Mouse (Mus musculus): ENCODE measurements around the gene Mc3r. TPM values are rescaled to one million over a fixed set of nuclear protein-coding genes. Genes with fewer than 3 reads are reported as not detected.

The Mc3r gene
- polyA plus RNA-seq, 1 experiment from 2014 or later = not detected

GRCm38 (mm10) chr2:172238220-172238619 is 10.1 kb upstream of the Mc3r start:
- no peaks in the 10 kb centered on the region for H3K9me3 ChIP-seq (replicated peaks; ENCODE audit: control insufficient read depth, low read length)
- no peak overlapping the region for H3K27ac ChIP-seq (ENCODE audit: low read length)
- H3K4me3 ChIP-seq (replicated peaks; ENCODE audit: low read length) = no peak overlapping the region
- no peak for ATAC-seq (ENCODE audit: insufficient read depth, low FRiP score)
- no peaks in the 10 kb centered on the region for H3K36me3 ChIP-seq (ENCODE audit: control insufficient read depth, insufficient read depth, low read length)
- no peaks in the 10 kb centered on the region for H3K27me3 ChIP-seq (ENCODE audit: control insufficient read depth, insufficient read depth, low read length)
- 82% methylated on average over 5 of the region's 5 CpGs for WGBS
- H3K4me2 ChIP-seq (ENCODE audit: low read depth, low read length) = no peak overlapping the region
- H3K4me1 ChIP-seq (ENCODE audit: control insufficient read depth, insufficient read depth, low read length) = no peaks in the 10 kb centered on the region
- H3K9ac ChIP-seq (ENCODE audit: low read length) = no peak overlapping the region

DNA sequence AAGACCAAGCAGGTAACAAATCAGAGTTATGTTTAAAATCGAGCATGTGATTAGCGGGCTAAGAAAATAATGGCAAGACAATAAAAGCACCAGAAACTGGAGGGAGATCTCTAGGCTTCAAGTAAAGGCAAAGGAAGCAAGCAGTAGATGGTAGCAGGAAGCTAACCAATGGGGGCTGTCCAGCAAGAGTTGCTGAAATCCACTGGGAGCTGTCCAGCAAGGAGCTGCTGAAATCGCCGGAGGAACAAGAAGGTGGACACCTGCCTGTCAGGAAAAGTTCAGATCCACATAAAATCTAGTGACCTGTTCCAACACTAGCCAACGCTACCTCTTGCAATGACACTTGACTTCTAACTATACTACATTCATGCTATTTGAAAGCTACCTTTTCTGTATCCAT is 7.3 kb upstream of the Mc3r start:
- no peaks in the 10 kb centered on the region for H3K36me3 ChIP-seq (ENCODE audit: control insufficient read depth, insufficient read depth, low read length)
- no peak for ATAC-seq (ENCODE audit: insufficient read depth, low FRiP score)
- no peaks in the 10 kb centered on the region for H3K9me3 ChIP-seq (replicated peaks; ENCODE audit: control insufficient read depth, low read length)
- H3K4me3 ChIP-seq (replicated peaks; ENCODE audit: low read length) = no peak overlapping the region
- 12% methylated on average over 5 of the region's 5 CpGs for WGBS
- H3K27me3 ChIP-seq (ENCODE audit: control insufficient read depth, insufficient read depth, low read length) = no peaks in the 10 kb centered on the region
- H3K27ac ChIP-seq (ENCODE audit: low read length) = no peak overlapping the region
- no peak overlapping the region for H3K9ac ChIP-seq (ENCODE audit: low read length)
- H3K4me2 ChIP-seq (ENCODE audit: low read depth, low read length) = no peak overlapping the region
- H3K4me1 ChIP-seq (ENCODE audit: control insufficient read depth, insufficient read depth, low read length) = no peaks in the 10 kb centered on the region

- H3K4me1 ChIP-seq (ENCODE audit: control insufficient read depth, insufficient read depth, low read length) = no peaks in the 10 kb centered on the region
- no peak overlapping the region for H3K9ac ChIP-seq (ENCODE audit: low read length)
- WGBS = 27% methylated on average over 8 of the region's 8 CpGs
- H3K4me3 ChIP-seq (replicated peaks; ENCODE audit: low read length) = no peak overlapping the region
- no peaks in the 10 kb centered on the region for H3K36me3 ChIP-seq (ENCODE audit: control insufficient read depth, insufficient read depth, low read length)
- no peak overlapping the region for H3K27ac ChIP-seq (ENCODE audit: low read length)
- H3K4me2 ChIP-seq (ENCODE audit: low read depth, low read length) = no peak overlapping the region
- no peak for ATAC-seq (ENCODE audit: insufficient read depth, low FRiP score)
- peaks cover 2% of the 10 kb centered on the region; the same call in 1 of the 2 replicates for H3K27me3 ChIP-seq (ENCODE audit: control insufficient read depth, insufficient read depth, low read length)
- H3K9me3 ChIP-seq (replicated peaks; ENCODE audit: control insufficient read depth, low read length) = no peaks in the 10 kb centered on the region
Measured at GRCm38 (mm10) chr2:172245497-172245896, 2.8 kb upstream of the Mc3r start.

GRCm38 (mm10) chr2:172249336-172249735 is 1.0 kb downstream of the Mc3r start:
- Histone ChIP-seq H3K27me3 (ENCODE audit: control insufficient read depth, insufficient read depth, low read length) (peaks cover 5% of the 10 kb centered on the region), H3K36me3 (ENCODE audit: control insufficient read depth, insufficient read depth, low read length) (no peaks in the 10 kb centered on the region), H3K4me1 (ENCODE audit: control insufficient read depth, insufficient read depth, low read length) (no peaks in the 10 kb centered on the region), H3K9ac (ENCODE audit: low read length) (no peak overlapping the region), H3K9me3 (replicated peaks; ENCODE audit: control insufficient read depth, low read length) (no peaks in the 10 kb centered on the region), H3K27ac (ENCODE audit: low read length) (no peak overlapping the region), H3K4me2 (ENCODE audit: low read depth, low read length) (no peak overlapping the region), H3K4me3 (replicated peaks; ENCODE audit: low read length) (no peak overlapping the region)
- no peak for ATAC-seq (ENCODE audit: insufficient read depth, low FRiP score)
- WGBS = 80% methylated on average over 14 of the region's 14 CpGs

DNA sequence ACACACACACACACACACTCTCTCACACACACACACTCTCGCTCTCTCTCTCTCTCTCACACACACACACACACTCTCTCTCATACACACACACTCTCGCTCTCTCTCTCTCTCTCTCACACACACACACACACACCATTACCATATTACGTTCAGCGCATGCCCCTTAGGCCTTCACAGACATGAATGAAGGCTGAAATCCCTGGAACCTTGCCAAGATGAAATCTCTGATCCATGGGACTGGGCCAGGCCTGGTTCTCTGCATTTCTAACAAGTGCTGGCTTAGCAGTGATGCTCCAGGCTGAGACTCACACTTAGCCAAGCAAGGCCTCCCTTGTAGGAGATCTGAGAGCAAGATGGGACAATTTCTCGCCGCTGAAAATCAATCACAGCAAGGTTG is 8.1 kb downstream of the Mc3r start:
- ATAC-seq (ENCODE audit: insufficient read depth, low FRiP score) = no peak

DNA sequence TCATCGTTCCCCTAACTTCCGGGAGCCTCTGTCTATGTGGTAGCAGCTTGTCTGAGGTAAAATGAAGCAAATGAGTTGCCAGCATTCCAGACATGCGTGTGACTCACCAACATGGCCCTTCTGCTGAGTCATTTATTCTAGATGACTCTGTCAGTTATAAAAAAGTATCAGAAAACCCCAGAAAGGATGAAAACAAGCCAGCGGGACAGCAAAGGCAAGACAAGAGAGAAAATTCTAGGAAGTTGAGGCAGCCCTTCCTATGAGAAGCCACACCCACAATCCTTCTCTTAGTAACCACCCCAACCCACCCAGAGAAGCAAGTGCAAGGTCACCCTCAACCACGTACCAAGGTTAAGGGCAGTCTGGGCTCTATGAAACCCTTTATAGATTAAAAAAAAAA is 8.7 kb downstream of the Mc3r start:
- H3K27me3 ChIP-seq (ENCODE audit: control insufficient read depth, insufficient read depth, low read length) = no peaks in the 10 kb centered on the region
- H3K4me2 ChIP-seq (ENCODE audit: low read depth, low read length) = no peak overlapping the region
- WGBS = 79% methylated on average over 5 of the region's 5 CpGs
- no peak for ATAC-seq (ENCODE audit: insufficient read depth, low FRiP score)
- no peak overlapping the region for H3K4me3 ChIP-seq (replicated peaks; ENCODE audit: low read length)
- H3K36me3 ChIP-seq (ENCODE audit: control insufficient read depth, insufficient read depth, low read length) = no peaks in the 10 kb centered on the region
- no peak overlapping the region for H3K9ac ChIP-seq (ENCODE audit: low read length)
- H3K9me3 ChIP-seq (replicated peaks; ENCODE audit: control insufficient read depth, low read length) = no peaks in the 10 kb centered on the region
- peaks cover 9% of the 10 kb centered on the region; the same call in 1 of the 2 replicates for H3K4me1 ChIP-seq (ENCODE audit: control insufficient read depth, insufficient read depth, low read length)
- no peak overlapping the region for H3K27ac ChIP-seq (ENCODE audit: low read length)

More for the DNA sequence above, 8.1 kb downstream of the Mc3r start:
- no peak overlapping the region for H3K4me2 ChIP-seq (ENCODE audit: low read depth, low read length)
- no peaks in the 10 kb centered on the region for H3K36me3 ChIP-seq (ENCODE audit: control insufficient read depth, insufficient read depth, low read length)
- peaks cover 9% of the 10 kb centered on the region; the same call in 1 of the 2 replicates for H3K4me1 ChIP-seq (ENCODE audit: control insufficient read depth, insufficient read depth, low read length)
- no peaks in the 10 kb centered on the region for H3K27me3 ChIP-seq (ENCODE audit: control insufficient read depth, insufficient read depth, low read length)
- no peak overlapping the region for H3K4me3 ChIP-seq (replicated peaks; ENCODE audit: low read length)
- no peaks in the 10 kb centered on the region for H3K9me3 ChIP-seq (replicated peaks; ENCODE audit: control insufficient read depth, low read length)
- H3K27ac ChIP-seq (ENCODE audit: low read length) = no peak overlapping the region
- WGBS = 76% methylated on average over 6 of the region's 6 CpGs
- H3K9ac ChIP-seq (ENCODE audit: low read length) = no peak overlapping the region

GRCm38 (mm10) chr2:172257471-172258065 is 9.3 kb downstream of the Mc3r start:
- ATAC-seq (ENCODE audit: insufficient read depth, low FRiP score) = no peak
- WGBS = 19% methylated on average over 11 of the region's 12 CpGs

GRCm38 (mm10) chr2:172260064-172260463 is 11.8 kb downstream of the Mc3r start:
- Histone ChIP-seq H3K27me3 (ENCODE audit: control insufficient read depth, insufficient read depth, low read length) (no peaks in the 10 kb centered on the region), H3K4me1 (ENCODE audit: control insufficient read depth, insufficient read depth, low read length) (peaks cover 9% of the 10 kb centered on the region; the same call in 1 of the 2 replicates), H3K4me3 (replicated peaks; ENCODE audit: low read length) (no peak overlapping the region), H3K9ac (ENCODE audit: low read length) (no peak overlapping the region), H3K27ac (ENCODE audit: low read length) (no peak overlapping the region), H3K36me3 (ENCODE audit: control insufficient read depth, insufficient read depth, low read length) (no peaks in the 10 kb centered on the region), H3K9me3 (replicated peaks; ENCODE audit: control insufficient read depth, low read length) (no peaks in the 10 kb centered on the region), H3K4me2 (ENCODE audit: low read depth, low read length) (no peak overlapping the region)
- no peak; the same call in 1 of the 2 replicates for ATAC-seq (ENCODE audit: insufficient read depth, low FRiP score)
- WGBS = 62% methylated on average over 5 of the region's 5 CpGs

More at GRCm38 (mm10) chr2:172257471-172258065, 9.3 kb downstream of the Mc3r start:
- Histone ChIP-seq H3K9ac (ENCODE audit: low read length) (no peak overlapping the region), H3K27me3 (ENCODE audit: control insufficient read depth, insufficient read depth, low read length) (no peaks in the 10 kb centered on the region), H3K4me2 (ENCODE audit: low read depth, low read length) (no peak overlapping the region), H3K4me3 (replicated peaks; ENCODE audit: low read length) (no peak overlapping the region), H3K4me1 (ENCODE audit: control insufficient read depth, insufficient read depth, low read length) (peaks cover 9% of the 10 kb centered on the region; the same call in 1 of the 2 replicates), H3K9me3 (replicated peaks; ENCODE audit: control insufficient read depth, low read length) (no peaks in the 10 kb centered on the region), H3K27ac (ENCODE audit: low read length) (no peak overlapping the region), H3K36me3 (ENCODE audit: control insufficient read depth, insufficient read depth, low read length) (no peaks in the 10 kb centered on the region)

DNA sequence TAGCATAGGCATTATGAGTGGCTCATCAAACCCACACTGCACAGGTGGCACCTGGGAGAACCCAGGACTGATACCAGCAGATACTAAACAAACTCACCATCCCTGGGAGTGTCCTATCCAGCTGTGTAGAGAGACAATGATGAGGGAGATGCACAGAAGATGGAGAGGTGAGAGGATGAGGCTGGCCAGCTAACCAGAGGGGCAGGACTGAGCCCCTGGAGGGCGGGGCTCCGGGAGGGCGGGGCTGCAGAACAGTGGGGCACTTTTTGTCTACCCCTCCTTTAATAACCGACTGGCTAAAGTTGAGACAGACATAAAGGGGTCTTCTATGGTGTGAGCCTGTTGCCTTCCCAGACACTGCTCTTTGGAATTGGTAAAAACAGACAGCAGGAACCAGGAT is 13.1 kb downstream of the Mc3r start:
- H3K9ac ChIP-seq (ENCODE audit: low read length) = no peak overlapping the region
- 0 out of 2 replicates have a peak, but pooled peaks have one; percentile 44 for ATAC-seq (ENCODE audit: insufficient read depth, low FRiP score)
- peaks cover 8% of the 10 kb centered on the region; the same call in 1 of the 2 replicates for H3K4me1 ChIP-seq (ENCODE audit: control insufficient read depth, insufficient read depth, low read length)
- H3K9me3 ChIP-seq (replicated peaks; ENCODE audit: control insufficient read depth, low read length) = no peaks in the 10 kb centered on the region
- H3K4me2 ChIP-seq (ENCODE audit: low read depth, low read length) = no peak overlapping the region
- no peak overlapping the region for H3K27ac ChIP-seq (ENCODE audit: low read length)
- 59% methylated on average over 4 of the region's 4 CpGs for WGBS
- H3K27me3 ChIP-seq (ENCODE audit: control insufficient read depth, insufficient read depth, low read length) = no peaks in the 10 kb centered on the region
- no peak overlapping the region for H3K4me3 ChIP-seq (replicated peaks; ENCODE audit: low read length)
- no peaks in the 10 kb centered on the region for H3K36me3 ChIP-seq (ENCODE audit: control insufficient read depth, insufficient read depth, low read length)
